Mouse (Mus musculus): ENCODE data around the gene Dis3.

DNA sequence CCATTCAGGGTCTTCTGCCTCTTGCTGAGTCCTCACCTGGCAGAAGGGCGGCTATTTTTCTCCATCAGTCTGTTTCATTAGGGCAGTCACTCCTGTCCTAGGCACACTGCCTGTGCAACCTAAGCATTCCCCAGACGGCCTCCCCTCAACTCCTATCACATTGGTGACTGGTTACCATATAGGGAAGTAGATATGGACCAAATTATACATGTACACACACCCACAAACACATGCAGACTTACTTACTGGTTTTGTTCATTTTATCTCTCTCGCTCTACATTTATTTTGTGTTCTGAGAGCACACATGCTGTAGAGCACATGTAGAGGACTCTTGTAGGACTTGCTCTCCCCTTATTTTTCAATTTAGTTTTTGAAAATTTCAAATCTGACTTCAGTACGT is 3.5 kb upstream of the Dis3 start:
- TF ChIP-seq CTCF (IDR thresholded peaks at IDR 0.05 in 2 of 3, conservative IDR thresholded peaks at IDR 0.05 in 1 of 3; ENCODE audit: control insufficient read depth in 1 of 3, insufficient read depth in 1 of 3, low read depth in 2 of 3, low read length in 3 of 3, poor library complexity in 1 of 3, severe bottlenecking in 1 of 3), result no peak
- TF ChIP-seq CHD1 (IDR thresholded peaks at IDR 0.05; ENCODE audit: low read depth, low read length), result no peak
- no peak for TF ChIP-seq CHD2 (IDR thresholded peaks at IDR 0.05; ENCODE audit: low read length)
- no peak for TF ChIP-seq UBTF (IDR thresholded peaks at IDR 0.05; ENCODE audit: borderline replicate concordance, insufficient read depth, low read depth, low read length)
- no peak for TF ChIP-seq RCOR1 (IDR thresholded peaks at IDR 0.05; ENCODE audit: low read depth, low read length)
- TF ChIP-seq MAX (IDR thresholded peaks at IDR 0.05; ENCODE audit: low read length), result peak; percentile 58; the same call in 1 of the 2 replicates
- TF ChIP-seq EP300 (IDR thresholded peaks at IDR 0.05; ENCODE audit: low read depth in 1 of 2, low read length in 2 of 2), result peak in 1 of 2 experiments; percentile 38; a peak in 3 of 4 replicates
- TF ChIP-seq POLR2AphosphoS5 (IDR thresholded peaks at IDR 0.05; ENCODE audit: borderline replicate concordance, low read depth, low read length), result no peak
- TF ChIP-seq ZMIZ1 (IDR thresholded peaks at IDR 0.05; ENCODE audit: low read depth, low read length), result no peak
- no peak for TF ChIP-seq MEF2A (IDR thresholded peaks at IDR 0.05; ENCODE audit: extremely low read depth, insufficient replicate concordance, low read depth, low read length, poor library complexity, severe bottlenecking)
- peak; percentile 63; the same call in 1 of the 2 replicates for TF ChIP-seq MYC (IDR thresholded peaks at IDR 0.05; ENCODE audit: low read depth, low read length)

Data from MEL (cell line).